Mouse (Mus musculus) adrenal gland, postnatal 25 days (tissue): ENCODE results near the gene Btbd8. TPM values are rescaled to one million over a fixed set of nuclear protein-coding genes. Genes with fewer than 3 reads are reported as not detected.

Experiments used
- DNase-seq: peaks from one replicate; pipeline ENCODE4 v3.0.0; 2021; ENCODE audit warnings: mixed read lengths
- long read RNA-seq: library from polyadenylated mRNA; stranded (forward); transcript quantifications from one replicate; pipeline ENCODE4 v2.0.0, GENCODE M21; 2021
- total RNA-seq: library from RNA; stranded (reverse); gene quantifications from 2 replicates; pipeline ENCODE4 v1.2.3, GENCODE M21; 2021

Btbd8 gene
- total RNA-seq, result 6.6 and 11.1 TPM in 2 replicates
- long read RNA-seq, partial matches to known transcripts, result 1 of 2 reads
- long read RNA-seq, other reads (novel, unspliced or antisense), result 1 of 2 reads

- DNase-seq, result peak; percentile 94
Observed at GRCm38 (mm10) chr5:107437464-107438281, at the start of gene Btbd8. Btbd8 (plus strand) TSS chr5:107437997.

GRCm38 (mm10) chr5:107389373-107389772, 48.4 kb upstream of the Btbd8 start:
- DNase-seq, result no peak

GRCm38 (mm10) chr5:107394437-107394836, 43.4 kb upstream of the Btbd8 start:
- no peak for DNase-seq

- no peak for DNase-seq
Observed at GRCm38 (mm10) chr5:107402436-107402835, 35.4 kb upstream of the Btbd8 start, which contains the start of gene Ephx4. Ephx4 (plus strand) TSS chr5:107402736.

- DNase-seq, result peak; percentile 30
Observed at GRCm38 (mm10) chr5:107403011-107403946, 34.5 kb upstream of the Btbd8 start.

GRCm38 (mm10) chr5:107403947-107404684, 33.7 kb upstream of the Btbd8 start:
- DNase-seq, result no peak

GRCm38 (mm10) chr5:107405361-107405760, 32.4 kb upstream of the Btbd8 start:
- no peak for DNase-seq

- DNase-seq, result no peak
Observed at GRCm38 (mm10) chr5:107410305-107410704, 27.5 kb upstream of the Btbd8 start.

- DNase-seq, result no peak
Observed at GRCm38 (mm10) chr5:107411326-107411725, 26.5 kb upstream of the Btbd8 start.

- no peak for DNase-seq
Observed at GRCm38 (mm10) chr5:107412285-107412684, 25.5 kb upstream of the Btbd8 start.

GRCm38 (mm10) chr5:107415098-107415497, 22.7 kb upstream of the Btbd8 start:
- DNase-seq, result no peak

- no peak for DNase-seq
Observed at GRCm38 (mm10) chr5:107421676-107422075, 16.1 kb upstream of the Btbd8 start.

- DNase-seq, result no peak
Observed at GRCm38 (mm10) chr5:107431249-107431648, 6.5 kb upstream of the Btbd8 start, which contains the start of gene Lpcat2b. Lpcat2b (plus strand) TSS chr5:107431549.

- no peak for DNase-seq
Observed at GRCm38 (mm10) chr5:107434001-107434400, 3.8 kb upstream of the Btbd8 start.

- DNase-seq, result no peak
Observed at GRCm38 (mm10) chr5:107436185-107436584, 1.6 kb upstream of the Btbd8 start.

GRCm38 (mm10) chr5:107436587-107437209, 1.1 kb upstream of the Btbd8 start:
- no peak for DNase-seq

- no peak for DNase-seq
Observed at GRCm38 (mm10) chr5:107438353-107438752, 556 bp downstream of the Btbd8 start.

- no peak for DNase-seq
Observed at GRCm38 (mm10) chr5:107441881-107442280, 4.1 kb downstream of the Btbd8 start.

GRCm38 (mm10) chr5:107444251-107444650, 6.5 kb downstream of the Btbd8 start:
- no peak for DNase-seq

- DNase-seq, result no peak
Observed at GRCm38 (mm10) chr5:107447977-107448376, 10.2 kb downstream of the Btbd8 start.

- DNase-seq, result no peak
Observed at GRCm38 (mm10) chr5:107448784-107449183, 11.0 kb downstream of the Btbd8 start.
